Mouse (Mus musculus) lung, adult 18-20 months (tissue): ENCODE measurements around the gene C2cd2.

Source experiments
- DNase-seq, 2 experiments: peaks; one replicate each; pipeline ENCODE4 v3.0.0; 2022; ENCODE audit warnings: mixed read lengths in 2 of 2

C2cd2 gene

DNA sequence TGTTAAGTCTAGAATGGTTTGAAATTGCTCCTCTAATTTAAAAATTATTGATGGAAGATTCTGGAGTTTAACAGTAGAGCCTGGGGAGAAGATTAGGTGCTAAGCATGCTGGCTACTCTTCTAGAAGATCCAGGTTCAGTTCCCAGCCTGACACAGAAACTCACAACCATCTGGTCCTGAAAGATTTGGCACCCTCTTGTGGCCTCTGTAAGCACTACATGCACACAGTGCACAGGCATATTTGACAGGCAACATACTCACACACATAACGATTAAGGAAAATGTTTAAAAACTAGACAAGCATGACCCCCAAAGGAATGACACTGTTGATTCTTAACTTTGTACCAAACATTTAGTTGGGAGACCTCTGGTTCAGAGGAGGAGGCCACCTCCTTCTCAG lies 83.3 kb downstream of the C2cd2 start:
- peak; percentile 49 to 50 for DNase-seq

DNA sequence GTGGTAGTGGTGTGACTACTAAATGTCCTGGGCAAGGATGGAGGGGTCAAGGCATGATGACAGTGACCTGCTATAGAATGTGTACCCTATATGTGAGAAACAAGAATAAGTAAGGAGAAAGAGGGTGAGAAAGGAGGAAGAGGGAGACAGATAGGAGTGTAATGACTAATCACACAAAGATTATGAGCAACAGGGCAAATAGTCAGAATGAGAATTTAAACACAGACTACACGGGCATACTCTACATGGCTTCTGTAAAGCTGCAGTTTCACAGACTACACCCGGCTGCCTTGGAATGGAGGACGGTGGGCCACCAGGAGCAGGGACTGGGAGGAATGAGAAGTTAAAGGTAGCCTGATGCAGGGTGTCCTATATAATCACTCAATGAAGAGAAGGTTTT lies 84.9 kb downstream of the C2cd2 start:
- no peak for DNase-seq

DNA sequence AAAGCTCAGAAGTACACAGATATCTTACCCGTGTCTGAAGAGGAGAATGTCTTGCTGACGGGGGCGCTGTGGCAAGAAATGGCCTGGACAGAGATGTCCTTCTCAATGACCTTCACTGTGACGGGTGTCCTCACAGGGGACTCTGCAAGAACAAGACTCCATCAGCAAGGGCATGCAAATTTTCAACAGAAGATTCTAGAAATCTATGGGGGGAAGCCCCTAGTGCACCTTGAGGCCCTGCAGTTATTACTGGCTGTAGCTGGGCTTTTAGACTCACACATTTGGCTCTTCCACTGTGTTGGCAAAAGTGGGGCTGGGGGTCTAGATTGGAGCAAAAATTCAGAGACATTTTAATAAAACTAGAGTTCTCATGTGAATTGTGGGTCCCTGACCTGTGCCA lies 87.3 kb downstream of the C2cd2 start:
- no peak for DNase-seq

DNA sequence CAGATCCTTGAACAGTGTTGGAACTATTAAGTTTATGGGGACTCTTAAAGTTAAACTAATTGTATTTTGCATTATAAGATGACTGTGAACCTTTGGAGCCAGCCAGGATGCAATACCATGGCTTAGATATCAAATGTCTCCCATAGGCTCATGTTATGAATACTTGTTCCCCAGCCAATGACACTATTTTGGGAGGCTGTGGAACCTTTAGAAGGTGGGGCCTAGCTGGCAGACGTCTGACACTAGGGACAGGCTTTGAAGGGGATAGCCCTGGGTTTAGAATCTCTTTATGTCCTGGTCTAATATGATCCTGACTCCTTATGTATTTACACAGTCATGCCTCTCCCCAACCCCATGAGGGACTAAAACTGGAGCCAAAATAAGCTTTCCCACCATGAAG lies 88.0 kb downstream of the C2cd2 start:
- no peak for DNase-seq

DNA sequence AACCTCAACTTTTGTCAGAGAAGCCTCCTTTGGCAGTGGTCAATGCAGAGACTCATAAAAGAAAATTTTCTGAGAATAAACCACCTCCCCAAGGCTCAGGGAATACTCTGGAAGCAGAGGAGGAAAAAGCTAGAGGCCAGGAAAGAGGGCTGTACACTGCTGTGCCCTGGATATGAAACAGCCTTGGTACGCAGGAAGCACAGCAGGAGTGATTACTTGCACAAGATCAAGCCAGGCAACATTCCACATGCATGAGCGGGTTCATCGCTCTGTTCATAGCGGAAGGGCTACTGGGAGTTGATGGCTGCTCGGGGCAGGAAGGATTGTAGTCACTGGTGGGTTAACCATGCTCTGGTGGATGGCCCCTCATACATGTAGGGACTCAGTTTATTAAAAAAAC lies 89.7 kb downstream of the C2cd2 start:
- no peak for DNase-seq

DNA sequence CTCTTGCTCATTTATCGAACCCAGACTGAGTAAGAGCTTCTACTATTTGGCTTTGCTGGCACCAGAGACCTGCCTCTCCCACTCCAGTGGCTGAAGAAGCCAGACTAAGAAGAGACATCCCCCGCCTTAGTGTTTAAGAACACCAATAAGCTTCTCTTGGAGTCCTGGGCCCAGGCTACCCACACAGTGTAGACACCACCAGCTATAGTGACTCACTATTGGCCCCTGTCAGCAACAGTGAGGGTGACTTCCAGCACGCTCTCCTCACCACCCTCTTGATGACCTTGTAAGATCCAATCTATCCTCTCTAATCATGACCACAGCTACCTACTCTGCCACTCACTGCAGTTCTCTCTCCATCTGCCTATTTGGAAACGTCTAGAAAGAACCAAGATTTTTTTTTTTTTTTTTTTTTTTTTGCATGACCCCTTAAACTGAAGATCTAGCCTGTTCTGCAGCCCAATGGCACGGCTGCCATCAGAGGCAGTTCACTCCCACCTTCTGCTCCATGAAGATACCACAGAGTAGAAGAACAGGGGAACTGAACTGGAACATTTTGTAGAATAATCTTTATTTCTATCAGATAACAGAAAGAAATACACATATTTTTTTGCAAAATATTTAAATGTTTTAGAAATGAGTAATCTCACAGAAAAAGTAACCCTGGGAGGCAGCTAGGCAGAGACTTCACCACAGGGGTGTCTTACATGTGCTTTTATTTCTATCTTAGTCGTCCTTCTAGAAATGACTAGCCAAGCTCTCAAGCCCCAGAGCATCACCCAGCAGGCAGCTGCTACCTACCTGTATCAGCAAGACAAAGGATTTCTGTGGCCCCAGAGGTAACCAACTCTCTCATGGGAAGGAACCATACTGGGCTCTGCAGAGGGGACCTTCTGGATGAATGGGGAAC lies 93.0 kb downstream of the C2cd2 start:
- DNase-seq: no peak

DNA sequence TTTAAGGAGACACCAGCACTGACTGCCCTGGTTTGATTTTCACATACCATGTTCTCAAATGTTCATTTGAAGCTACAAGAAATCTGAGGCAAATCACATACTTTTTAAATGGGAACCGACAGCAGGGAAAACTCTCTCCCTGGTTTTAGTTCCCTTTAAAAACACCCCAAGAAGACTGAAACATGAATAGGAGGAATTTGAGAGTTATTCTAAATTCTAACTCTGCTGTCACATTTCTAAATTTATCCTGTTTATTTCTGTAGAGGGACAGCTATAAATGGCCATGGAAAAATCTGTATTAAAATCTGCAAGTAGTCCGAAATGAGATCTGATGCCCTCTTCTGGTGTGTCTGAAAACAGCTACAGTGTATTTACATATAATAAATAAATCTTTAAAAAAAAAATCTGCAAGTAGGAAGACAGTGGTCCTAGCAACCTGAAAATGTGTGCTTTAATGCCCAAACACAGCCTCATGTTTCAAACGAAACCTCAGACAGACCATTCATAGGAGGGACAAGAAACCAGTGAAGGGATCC lies 98.4 kb downstream of the C2cd2 start:
- no peak for DNase-seq

DNA sequence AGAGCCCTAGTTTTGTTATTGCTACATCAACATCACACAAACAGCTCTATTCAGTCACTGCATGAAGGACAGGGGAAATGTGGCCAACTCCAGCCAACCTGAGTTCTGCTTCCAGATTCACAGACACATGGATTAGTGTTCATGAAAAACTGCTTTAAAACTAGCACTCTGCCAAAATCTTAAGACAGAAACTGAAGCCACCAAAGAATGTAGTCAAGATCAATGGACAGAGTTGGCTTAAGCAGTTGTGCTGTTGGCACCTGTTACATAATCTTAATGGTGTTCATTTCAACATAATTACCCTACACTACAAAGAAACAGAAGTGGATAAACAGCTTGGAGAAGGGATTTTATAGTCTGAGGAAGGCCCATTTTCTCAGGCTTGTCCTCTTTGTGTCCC lies 106.3 kb downstream of the C2cd2 start:
- no peak for DNase-seq

- peak; percentile 88 for DNase-seq
Observed at GRCm38 (mm10) chr16:97851741-97852319, 110.6 kb downstream of the C2cd2 start, which contains the start of gene Prdm15. Prdm15 (minus strand) TSS chr16:97851850.

- peak; percentile 87 for DNase-seq
Observed at GRCm38 (mm10) chr16:97851061-97851740, 111.2 kb downstream of the C2cd2 start.

- DNase-seq: no peak
Observed at GRCm38 (mm10) chr16:97850667-97851060, 111.7 kb downstream of the C2cd2 start.

GRCm38 (mm10) chr16:97848832-97849231 lies 113.6 kb downstream of the C2cd2 start:
- no peak for DNase-seq

DNA sequence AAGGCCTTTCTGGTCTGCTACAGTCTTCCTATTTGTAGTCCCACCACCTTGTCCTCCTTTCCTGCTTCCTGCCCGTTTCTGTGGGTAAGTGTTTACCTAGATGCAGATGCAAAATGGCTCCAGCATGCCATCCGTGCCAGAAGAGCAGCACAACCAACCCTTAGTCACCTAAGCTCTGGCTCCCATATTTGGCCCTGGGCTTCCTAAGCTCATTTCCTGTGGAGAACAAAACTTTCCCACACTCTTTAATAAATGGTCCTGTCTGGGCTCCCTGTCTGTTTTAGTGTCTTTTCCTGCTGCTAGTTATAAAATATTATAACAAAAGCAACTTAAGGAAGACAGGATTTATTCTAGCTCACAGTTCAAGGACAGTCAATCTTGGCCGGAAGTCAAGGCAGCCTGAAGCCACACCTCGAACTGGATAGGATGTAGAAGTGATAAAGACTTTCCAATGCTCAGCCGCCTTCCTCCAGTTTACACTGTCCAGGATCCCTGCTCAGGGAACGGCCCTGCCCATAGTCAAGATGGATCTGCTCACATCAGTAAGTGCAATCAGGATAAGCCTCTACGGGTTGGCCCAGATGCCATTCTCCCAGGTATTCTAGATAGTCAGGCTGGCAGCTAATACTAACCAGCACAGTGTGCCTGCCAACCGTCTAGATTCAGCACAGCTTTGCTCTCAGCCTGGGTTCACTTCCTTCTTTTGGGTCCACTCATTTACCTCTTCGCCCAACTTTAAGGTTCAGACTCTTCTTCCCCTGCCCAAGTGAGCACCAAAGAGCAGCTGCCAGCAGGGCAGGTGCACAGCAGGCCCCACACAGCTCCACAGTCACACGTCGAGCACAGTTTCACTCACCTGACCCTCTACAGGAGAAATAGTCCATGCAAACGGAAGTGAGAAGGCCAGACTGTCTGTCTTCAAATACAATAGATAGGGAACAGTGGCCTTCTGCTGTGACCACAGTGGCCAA lies 117.1 kb downstream of the C2cd2 start:
- peak; percentile 15 to 48 for DNase-seq

DNA sequence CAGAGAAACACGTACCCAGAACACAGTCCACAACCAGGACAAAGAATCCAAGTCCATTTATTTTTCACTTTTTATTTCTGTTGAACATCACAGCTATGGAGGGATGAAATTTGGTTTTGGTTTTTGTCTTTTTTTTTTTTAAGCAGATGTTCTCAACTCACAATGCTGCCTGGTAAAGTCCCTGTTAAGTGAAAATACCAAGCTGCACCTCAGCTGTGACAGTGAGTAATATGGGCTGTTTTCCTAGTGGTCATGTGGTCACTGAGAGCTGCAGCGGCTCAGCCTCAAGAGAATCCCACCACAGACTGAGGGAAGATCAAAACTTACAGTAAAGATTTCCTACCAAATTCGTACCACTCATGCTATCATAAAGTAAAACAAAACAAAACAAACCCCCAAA lies 130.2 kb downstream of the C2cd2 start:
- no peak for DNase-seq

- no peak for DNase-seq
Observed at GRCm38 (mm10) chr16:97828207-97828606, 134.2 kb downstream of the C2cd2 start.

GRCm38 (mm10) chr16:97823311-97824007 lies 138.9 kb downstream of the C2cd2 start:
- no peak for DNase-seq

- DNase-seq: no peak
Observed at GRCm38 (mm10) chr16:97819532-97819931, 142.9 kb downstream of the C2cd2 start.

GRCm38 (mm10) chr16:97817414-97817813 lies 145.0 kb downstream of the C2cd2 start:
- no peak for DNase-seq

- no peak for DNase-seq
Observed at GRCm38 (mm10) chr16:97815269-97815668, 147.1 kb downstream of the C2cd2 start.

DNA sequence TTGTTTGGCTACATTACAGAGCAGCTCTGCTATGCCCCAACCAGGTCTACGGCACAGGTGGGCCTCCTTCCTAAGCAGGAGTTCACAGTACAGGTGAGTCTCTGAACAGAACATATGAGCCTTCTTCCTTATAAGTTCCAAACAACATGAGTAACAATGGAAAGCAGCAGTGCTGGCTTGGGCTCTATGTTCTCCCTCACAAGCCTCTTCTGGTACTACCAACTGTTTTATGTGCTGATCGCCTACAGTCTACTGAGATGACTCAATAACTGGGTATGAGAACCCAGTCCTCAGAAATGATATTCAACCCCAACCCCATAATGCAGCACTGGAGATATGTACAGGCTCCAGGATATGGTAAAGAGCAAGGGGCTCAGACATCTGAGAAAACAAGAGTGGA lies 148.3 kb downstream of the C2cd2 start:
- no peak for DNase-seq

GRCm38 (mm10) chr16:97808881-97809280 lies 153.5 kb downstream of the C2cd2 start:
- DNase-seq: no peak

DNA sequence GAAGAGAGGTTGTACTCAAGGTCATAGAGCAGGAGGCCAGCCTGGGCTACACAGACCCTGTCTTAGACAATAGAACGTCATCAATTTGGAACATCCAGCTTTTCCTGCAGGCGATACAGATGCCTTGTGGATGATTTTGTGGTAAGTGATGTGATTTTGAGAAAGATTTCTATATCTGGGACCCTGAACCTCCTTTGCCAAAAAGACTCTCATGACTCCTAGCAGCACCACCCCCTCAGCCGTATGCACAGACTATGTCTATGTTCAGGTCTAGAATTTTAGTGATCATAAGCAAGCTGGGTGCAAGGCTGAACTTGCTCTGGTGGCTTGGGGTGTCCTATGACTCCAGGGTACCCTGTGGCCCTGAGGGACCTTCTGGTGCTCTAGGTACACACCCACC lies 156.8 kb downstream of the C2cd2 start:
- no peak for DNase-seq
